Mouse (Mus musculus) intestine, postnatal 0 days (tissue): ENCODE results near the gene Rab3b. TPM values are rescaled to one million over a fixed set of nuclear protein-coding genes. Genes with fewer than 3 reads are reported as not detected.

Experiments
- ATAC-seq: fragments of 200-750 bp; cut with Nextera tagmentation; 2 replicates; pipeline ENCODE4 v1.8.0; 2017; ENCODE audit warnings: mild to moderate bottlenecking, moderate TSS enrichment, moderate library complexity
- H3K27ac ChIP-seq: fragments of 300-500 bp; sonication (generic); 2 replicates; pipeline ENCODE4 v1.5.1; 2014; ENCODE audit warnings: mild to moderate bottlenecking, low read depth, low read length, moderate library complexity
- H3K27me3 ChIP-seq: fragments of 300-500 bp; sonication (generic); replicated peaks from 2 replicates; pipeline ENCODE4 v1.6.1; 2014; ENCODE audit warnings: low read length, mixed read lengths; ENCODE audit not compliant: control insufficient read depth, insufficient read depth
- H3K36me3 ChIP-seq: fragments of 300-500 bp; sonication (generic); 2 replicates; pipeline ENCODE4 v1.6.1; 2014; ENCODE audit warnings: mild to moderate bottlenecking, moderate library complexity; ENCODE audit not compliant: control insufficient read depth, insufficient read depth
- H3K4me1 ChIP-seq: fragments of 300-500 bp; sonication (generic); replicated peaks from 2 replicates; pipeline ENCODE4 v1.6.1; 2014; ENCODE audit warnings: antibody characterized with exemption, low read length, mixed read lengths; ENCODE audit not compliant: control insufficient read depth, insufficient read depth
- H3K4me2 ChIP-seq: fragments of 300-500 bp; sonication (generic); replicated peaks from 2 replicates; pipeline ENCODE4 v1.6.1; 2014; ENCODE audit warnings: low read depth, mild to moderate bottlenecking, moderate library complexity
- H3K4me3 ChIP-seq: fragments of 300-500 bp; sonication (generic); 2 replicates; pipeline ENCODE4 v1.5.1; 2014; ENCODE audit warnings: low read depth, low read length
- H3K9ac ChIP-seq: fragments of 300-500 bp; sonication (generic); 2 replicates; pipeline ENCODE4 v1.6.1; 2014; ENCODE audit warnings: mild to moderate bottlenecking, low read depth, low read length
- H3K9me3 ChIP-seq: fragments of 300-500 bp; sonication (generic); 2 replicates; pipeline ENCODE4 v1.6.1; 2016; ENCODE audit warnings: mixed run types; ENCODE audit not compliant: control insufficient read depth
- CTCF ChIP-seq: sonication (generic); IDR thresholded peaks from 2 replicates; pipeline ENCODE4 v1.5.1; 2016; ENCODE audit warnings: low read depth, mild to moderate bottlenecking, control low read depth, antibody characterized with exemption, moderate library complexity
- WGBS: fragments of 180-500 bp; shearing (Covaris S2); extraction: QIAGEN DNeasy Blood & Tissue Kit; methylation state at CpG from one replicate; pipeline ENCODE4 v1.1.7; 2014; 5-methylcytosine and 5-hydroxymethylcytosine counted together
- polyA plus RNA-seq: library from polyadenylated mRNA; unstranded; fragments of >200 nt; fragmentation: Nextera tagmentation; extraction: Ambion mirVana; gene quantifications from 2 replicates; pipeline ENCODE4 v1.2.1, GENCODE M21; 2015

The Rab3b gene
- polyA plus RNA-seq, 1 experiment from 2014 or later: 12.7 TPM

GRCm38 (mm10) chr4:108883815-108884214 lies 5.0 kb downstream of the Rab3b start:
- WGBS: 68% methylated on average over 13 of the region's 13 CpGs
- H3K27ac ChIP-seq: no peak overlapping the region
- 0 out of 2 replicates have a peak, but pooled peaks cover 3% of the 10 kb centered on the region for H3K27me3 ChIP-seq
- H3K36me3 ChIP-seq: no peaks in the 10 kb centered on the region
- H3K4me1 ChIP-seq: 0 out of 2 replicates have a peak, but pooled peaks cover 6% of the 10 kb centered on the region
- H3K9me3 ChIP-seq: no peaks in the 10 kb centered on the region
- H3K4me2 ChIP-seq: no peak overlapping the region
- TF ChIP-seq CTCF: no peak
- H3K4me3 ChIP-seq: no peak overlapping the region
- H3K9ac ChIP-seq: no peak overlapping the region
- no peak for ATAC-seq

DNA sequence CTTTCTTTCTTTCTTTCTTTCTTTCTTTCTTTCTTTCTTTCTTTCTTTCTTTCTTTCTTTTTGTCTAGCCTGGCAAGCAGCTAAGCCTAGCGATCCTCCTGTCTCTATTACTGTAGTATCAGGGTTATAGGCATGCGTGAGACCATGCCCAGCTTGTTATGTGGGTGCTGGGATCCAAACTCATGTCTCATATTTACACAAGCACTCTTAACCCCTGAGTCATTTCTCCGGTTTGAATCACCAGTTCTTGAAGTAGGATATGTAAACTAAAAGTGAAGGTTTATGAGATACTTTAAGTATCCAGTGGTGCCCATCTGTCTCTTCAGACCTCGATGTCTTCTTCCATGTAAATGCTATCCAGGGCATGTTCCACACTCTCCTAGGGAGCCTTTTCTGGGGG lies 8.6 kb downstream of the Rab3b start:
- no peak overlapping the region for H3K9ac ChIP-seq
- H3K27me3 ChIP-seq: no peaks in the 10 kb centered on the region
- H3K4me3 ChIP-seq: no peak overlapping the region
- ATAC-seq: no peak
- H3K27ac ChIP-seq: no peak overlapping the region
- H3K36me3 ChIP-seq: no peaks in the 10 kb centered on the region
- no peaks in the 10 kb centered on the region for H3K4me1 ChIP-seq
- H3K4me2 ChIP-seq: no peak overlapping the region
- TF ChIP-seq CTCF: no peak
- 64% methylated on average over 4 of the region's 4 CpGs for WGBS
- H3K9me3 ChIP-seq: no peaks in the 10 kb centered on the region

- ATAC-seq: no peak
- Histone ChIP-seq H3K36me3 (no peaks in the 10 kb centered on the region), H3K4me1 (no peaks in the 10 kb centered on the region), H3K4me3 (no peak overlapping the region), H3K9me3 (no peaks in the 10 kb centered on the region), H3K27me3 (no peaks in the 10 kb centered on the region), H3K4me2 (no peak overlapping the region), H3K9ac (no peak overlapping the region), H3K27ac (no peak overlapping the region)
- TF ChIP-seq CTCF: no peak
- WGBS: 82% methylated on average over 6 of the region's 6 CpGs
These were observed 12.0 kb downstream of the Rab3b start for GRCm38 (mm10) chr4:108890876-108891275.

DNA sequence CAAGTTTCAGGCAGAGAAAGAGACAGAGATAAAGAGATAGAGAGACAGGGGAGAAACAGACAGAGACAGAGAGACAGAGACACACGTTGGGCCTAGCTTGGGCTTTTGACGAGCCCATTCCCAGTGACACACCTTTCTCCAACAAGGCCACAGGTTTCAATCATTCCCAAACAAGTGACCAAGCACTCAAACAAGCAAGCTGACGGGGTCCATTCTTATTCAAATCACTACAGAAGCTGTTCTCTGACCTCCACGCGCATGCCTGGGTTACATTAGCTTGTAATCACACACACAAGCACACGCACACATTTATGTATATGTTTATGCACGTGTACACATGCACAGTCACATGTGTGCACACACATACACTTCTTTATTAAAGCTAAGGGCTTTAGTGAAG lies 21.6 kb downstream of the Rab3b start:
- H3K27me3 ChIP-seq: no peaks in the 10 kb centered on the region
- no peak overlapping the region for H3K27ac ChIP-seq
- H3K4me1 ChIP-seq: no peaks in the 10 kb centered on the region
- 88% methylated on average over 7 of the region's 7 CpGs for WGBS
- no peaks in the 10 kb centered on the region for H3K9me3 ChIP-seq
- H3K4me2 ChIP-seq: no peak overlapping the region
- H3K9ac ChIP-seq: no peak overlapping the region
- ATAC-seq: no peak
- TF ChIP-seq CTCF: no peak
- H3K4me3 ChIP-seq: no peak overlapping the region
- H3K36me3 ChIP-seq: no peaks in the 10 kb centered on the region

- Histone ChIP-seq H3K9ac (no peak overlapping the region), H3K4me1 (no peaks in the 10 kb centered on the region), H3K4me2 (no peak overlapping the region), H3K4me3 (no peak overlapping the region), H3K9me3 (no peaks in the 10 kb centered on the region), H3K27me3 (no peaks in the 10 kb centered on the region), H3K36me3 (no peaks in the 10 kb centered on the region), H3K27ac (no peak overlapping the region)
- WGBS: 94% methylated on average over 9 of the region's 9 CpGs
- ATAC-seq: no peak
- no peak for TF ChIP-seq CTCF
These were observed 24.0 kb downstream of the Rab3b start for GRCm38 (mm10) chr4:108902886-108903285.

- H3K4me3 ChIP-seq: no peak overlapping the region
- H3K4me2 ChIP-seq: no peak overlapping the region
- WGBS: 92% methylated on average over 9 of the region's 9 CpGs
- no peak for TF ChIP-seq CTCF
- no peaks in the 10 kb centered on the region for H3K9me3 ChIP-seq
- no peak for ATAC-seq
- no peak overlapping the region for H3K9ac ChIP-seq
- H3K27me3 ChIP-seq: no peaks in the 10 kb centered on the region
- no peaks in the 10 kb centered on the region for H3K4me1 ChIP-seq
- H3K27ac ChIP-seq: no peak overlapping the region
- H3K36me3 ChIP-seq: no peaks in the 10 kb centered on the region
These were observed 24.5 kb downstream of the Rab3b start for GRCm38 (mm10) chr4:108903346-108903745.

DNA sequence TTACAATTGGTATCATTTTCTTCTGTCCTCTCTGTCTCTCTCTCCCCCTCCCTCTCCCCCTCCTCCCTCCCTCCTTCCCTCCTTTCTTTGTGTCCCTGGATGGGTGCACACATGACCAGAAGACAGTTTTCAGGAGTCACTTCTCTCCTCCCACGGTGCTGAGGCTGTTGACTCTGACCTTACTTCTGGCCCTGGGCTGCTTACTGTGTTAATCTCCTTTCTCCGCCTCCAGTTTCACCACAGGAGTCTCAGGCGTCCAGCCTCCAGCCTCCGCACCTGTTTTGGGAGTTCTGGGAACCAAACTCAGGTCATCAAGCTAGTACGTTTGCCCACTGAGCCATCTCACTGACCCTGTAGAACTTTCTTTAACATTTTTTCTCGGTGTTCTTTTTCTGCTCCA lies 25.2 kb downstream of the Rab3b start:
- 74% methylated on average over 6 of the region's 6 CpGs for WGBS
- ATAC-seq: no peak
- no peak overlapping the region for H3K9ac ChIP-seq

More for the DNA sequence above, 25.2 kb downstream of the Rab3b start:
- Histone ChIP-seq H3K27ac (no peak overlapping the region), H3K4me1 (no peaks in the 10 kb centered on the region), H3K4me3 (no peak overlapping the region), H3K4me2 (no peak overlapping the region), H3K9me3 (no peaks in the 10 kb centered on the region), H3K27me3 (no peaks in the 10 kb centered on the region), H3K36me3 (no peaks in the 10 kb centered on the region)
- TF ChIP-seq CTCF: no peak
